Mouse (Mus musculus): ENCODE measurements around the gene Pigk. TPM values are rescaled to one million over a fixed set of nuclear protein-coding genes. Genes with fewer than 3 reads are reported as not detected.
"Not testable (repeated sequence)": the region's sequence is repeated elsewhere in the genome, so short reads cannot be mapped to it uniquely, and the experiment has no call there.

Gene Pigk
- total RNA-seq (2021), result 10 to 100 TPM; 34.1 to 43.3 TPM

DNA sequence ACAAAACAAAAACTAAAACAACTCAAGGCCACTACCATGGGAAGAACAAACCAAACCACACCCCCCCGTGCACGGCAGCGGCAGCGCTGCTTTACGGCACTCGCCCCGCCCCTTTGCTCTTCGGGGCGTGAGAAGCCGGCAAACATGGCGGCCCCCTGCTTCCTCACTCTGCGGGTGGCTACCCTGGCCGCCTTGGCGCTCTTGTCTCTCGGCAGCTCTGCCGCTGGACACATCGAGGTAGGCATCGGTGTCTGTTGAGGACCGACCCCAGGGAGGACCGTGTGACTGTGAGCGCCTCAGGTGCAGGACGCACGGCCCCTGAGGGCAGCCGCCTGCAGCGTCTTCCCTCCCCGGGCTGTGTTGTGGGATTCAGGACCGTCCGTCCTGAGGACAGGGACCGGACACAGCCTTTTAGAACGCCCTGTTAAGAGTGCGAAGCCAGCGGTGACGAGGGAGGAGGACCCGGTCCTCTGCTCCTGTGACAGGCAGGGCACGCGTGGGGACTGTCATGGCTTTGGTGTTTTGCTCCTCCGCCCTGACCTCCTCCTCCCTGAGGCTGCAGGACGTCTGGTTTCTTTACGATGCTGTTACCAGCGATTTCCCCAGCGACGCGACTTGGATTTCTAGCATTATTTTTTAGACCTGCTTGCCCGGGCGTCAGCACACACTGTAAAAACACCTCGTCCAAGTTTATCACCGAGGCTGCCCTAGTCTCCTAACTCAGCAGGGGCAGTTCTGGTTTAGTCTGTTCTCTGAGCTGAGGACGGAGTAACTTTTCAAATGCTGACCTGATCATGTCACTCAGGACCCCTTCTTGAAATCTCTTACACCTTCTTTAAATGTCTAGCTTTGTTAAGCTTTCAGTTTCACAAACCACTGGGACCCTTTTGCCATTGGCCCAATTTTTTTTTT is at the start of gene Pigk:
Pigk (plus strand) TSS at position 110 of the 912 bp plus-strand sequence.
- intact Hi-C loops (cut with DNase I), result no loop called here
- peak; percentile 91 for DNase-seq

DNA sequence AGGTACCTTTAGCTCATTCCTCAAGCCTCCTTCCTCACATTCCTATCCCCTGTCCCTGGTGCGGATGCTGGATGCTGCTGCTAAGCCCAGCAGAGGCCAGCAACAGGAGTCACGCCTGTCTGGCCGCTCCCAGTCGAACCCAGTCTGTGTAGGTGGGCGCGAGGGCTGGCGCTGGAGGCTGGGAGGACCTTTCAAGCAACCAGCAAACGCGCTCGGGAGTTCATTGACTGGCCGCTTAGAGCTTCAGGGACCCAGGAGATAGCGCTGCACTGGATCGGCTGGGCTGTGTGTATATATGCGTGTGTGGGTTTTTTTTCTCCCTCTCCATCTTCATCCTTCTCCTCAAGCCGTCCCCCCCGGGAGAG is 46.9 kb upstream of the Pigk start:
- intact Hi-C loops (cut with DNase I), result no loop called here
- DNase-seq, result peak; percentile 6

DNA sequence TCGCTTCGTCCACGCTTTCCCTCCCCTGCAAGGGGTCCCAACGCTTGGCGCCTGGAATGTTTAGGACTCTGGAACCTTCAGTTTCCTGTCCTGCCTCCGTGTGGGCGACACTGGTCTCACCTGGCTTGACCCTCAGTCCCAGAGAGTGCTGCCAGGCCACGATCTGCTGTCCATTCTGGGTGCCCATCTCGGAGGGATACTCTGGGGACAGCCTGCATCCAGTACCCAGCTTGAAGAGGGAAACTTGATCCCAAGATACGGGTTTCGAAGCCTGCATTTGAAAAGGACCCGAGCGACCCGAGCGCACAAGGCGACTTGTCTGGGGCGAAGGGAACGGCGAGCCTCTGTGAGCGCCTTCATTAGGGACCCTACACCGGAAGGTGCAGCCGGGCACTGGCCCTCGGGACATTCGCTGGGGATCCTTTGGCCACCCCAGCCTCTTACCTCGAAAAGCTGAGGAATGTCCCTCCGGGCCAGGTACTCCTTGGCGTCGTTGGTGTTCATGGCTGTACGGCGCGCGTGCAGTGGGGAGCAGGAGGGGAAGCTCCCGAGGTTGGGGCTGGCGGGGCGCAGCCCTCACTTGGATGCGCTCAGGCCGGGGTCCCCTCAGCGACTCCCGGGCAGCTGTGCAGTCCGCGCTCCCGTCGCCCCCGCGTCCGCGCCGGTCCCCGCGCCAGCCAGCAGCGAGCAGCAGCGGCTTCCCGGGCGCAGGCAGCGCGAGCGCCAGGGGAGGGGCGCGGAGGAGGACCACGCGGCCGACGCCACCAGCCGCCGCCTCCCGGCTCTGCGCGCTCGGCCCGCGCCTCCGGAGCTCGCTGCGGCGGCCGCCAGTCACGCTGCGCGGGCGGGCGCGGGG is 46.3 kb upstream of the Pigk start:
- intact Hi-C loops (cut with DNase I), result no loop called here
- peak; percentile 21 for DNase-seq

DNA sequence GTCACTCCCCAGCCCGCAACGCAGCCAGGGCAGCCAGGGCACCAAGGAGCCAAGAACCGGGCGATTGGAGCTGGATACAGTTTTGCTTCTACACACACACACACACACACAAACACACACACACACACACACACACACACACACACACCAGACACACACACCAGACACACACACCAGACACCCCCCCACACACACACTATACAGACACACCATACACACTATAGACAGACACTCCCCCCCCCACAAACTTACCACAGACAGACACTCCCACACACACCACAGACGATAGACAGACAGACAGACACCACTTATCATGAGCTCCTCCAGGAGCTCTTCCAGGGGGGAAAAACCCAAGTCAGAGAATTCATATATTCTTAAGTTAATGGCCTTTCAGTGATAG is 45.7 kb upstream of the Pigk start, which contains the start of gene Ak5:
Ak5 (minus strand) TSS at position 122 of the 400 bp plus-strand sequence.
- no peak for DNase-seq
- intact Hi-C loops (cut with DNase I), result no loop called here

DNA sequence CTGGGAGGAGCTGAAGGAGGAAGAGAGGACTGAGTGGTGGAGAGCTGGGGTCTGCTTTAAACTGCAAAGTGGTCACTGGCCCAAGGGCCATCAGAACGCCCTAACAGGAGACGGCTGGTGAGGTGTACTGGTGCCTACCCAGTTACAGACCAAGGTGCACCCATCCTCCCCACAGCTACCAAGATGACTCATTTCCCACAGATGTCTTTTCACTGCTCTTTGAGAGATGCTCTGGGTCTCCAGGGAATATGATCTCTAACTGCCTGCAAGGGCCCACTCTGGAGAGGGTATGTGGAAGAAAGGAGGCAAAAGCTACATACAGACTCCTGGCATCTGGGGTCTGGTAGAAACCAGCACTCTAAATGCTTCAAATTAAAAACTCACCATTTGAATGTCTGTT is 45.1 kb upstream of the Pigk start:
- intact Hi-C loops (cut with DNase I), result no loop called here

DNA sequence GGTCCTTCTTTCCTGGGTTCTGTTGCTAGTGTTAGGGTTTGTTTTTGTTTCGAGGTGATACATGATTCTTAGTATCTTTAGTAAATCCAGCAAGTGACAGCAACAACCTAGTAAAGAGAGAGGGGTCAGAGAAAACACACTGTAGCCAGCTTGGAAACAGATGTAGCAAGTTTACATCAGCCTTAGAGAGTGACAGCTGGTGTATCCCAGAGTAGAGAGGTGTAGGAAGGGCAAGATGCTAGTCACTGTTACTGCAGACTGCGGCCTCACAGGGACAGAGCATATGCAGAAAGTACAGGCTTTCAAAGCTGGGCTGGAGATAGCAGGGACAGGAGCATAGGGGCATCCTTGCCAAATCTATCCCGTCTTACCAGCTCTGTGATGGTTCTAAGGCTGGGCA is 44.1 kb upstream of the Pigk start:
- intact Hi-C loops (cut with DNase I), result loop anchor here (10.0 kb wide), 1 partner anchor 275 kb away; the partner anchor contains the start of gene Zzz3

More for the DNA sequence above, 45.1 kb upstream of the Pigk start:
- DNase-seq, result no peak

DNA sequence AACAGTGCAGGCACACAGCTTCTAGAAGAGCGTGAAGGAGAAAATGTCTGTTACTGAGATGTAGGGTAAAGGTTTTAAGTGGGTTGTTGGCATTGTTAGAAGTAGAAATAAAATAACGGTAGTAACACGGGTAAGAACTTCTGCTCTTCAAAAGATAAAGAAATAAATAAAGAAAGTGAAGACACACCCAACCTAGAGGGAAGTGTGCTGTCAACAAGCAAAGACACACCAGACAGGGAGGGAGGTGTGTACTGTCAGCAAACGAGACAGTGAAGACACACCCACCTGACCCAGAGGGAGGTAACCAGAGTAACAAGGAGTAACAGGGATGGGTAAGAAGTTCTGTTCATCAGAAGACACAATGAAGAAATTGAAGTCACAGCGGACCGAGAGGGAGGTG is 39.2 kb upstream of the Pigk start:
- intact Hi-C loops (cut with DNase I), result loop anchor here (10.0 kb wide), 1 partner anchor 280 kb away; the partner anchor contains the start of gene Zzz3
- DNase-seq, result no peak

More for the DNA sequence above, 44.1 kb upstream of the Pigk start:
- DNase-seq, result no peak

DNA sequence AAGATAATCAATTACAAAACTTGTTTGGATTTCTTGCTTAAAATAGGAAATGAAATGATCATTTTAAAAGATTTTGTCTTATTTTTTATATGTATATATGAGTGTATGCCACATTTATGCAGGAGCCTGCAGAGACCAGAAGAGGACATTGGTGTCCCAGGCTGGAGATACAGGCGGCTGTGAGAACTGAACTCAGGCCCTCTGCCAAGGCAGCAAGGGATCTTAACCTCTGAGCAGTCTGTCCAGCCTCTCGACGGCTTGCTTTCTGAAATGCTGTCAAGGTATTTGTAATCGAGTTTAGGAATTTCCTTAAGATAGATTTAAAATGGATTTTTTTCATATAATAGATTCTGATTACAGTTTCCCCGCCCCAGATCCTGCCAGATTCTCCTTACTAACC is 25.4 kb upstream of the Pigk start:
- DNase-seq, result no peak

DNA sequence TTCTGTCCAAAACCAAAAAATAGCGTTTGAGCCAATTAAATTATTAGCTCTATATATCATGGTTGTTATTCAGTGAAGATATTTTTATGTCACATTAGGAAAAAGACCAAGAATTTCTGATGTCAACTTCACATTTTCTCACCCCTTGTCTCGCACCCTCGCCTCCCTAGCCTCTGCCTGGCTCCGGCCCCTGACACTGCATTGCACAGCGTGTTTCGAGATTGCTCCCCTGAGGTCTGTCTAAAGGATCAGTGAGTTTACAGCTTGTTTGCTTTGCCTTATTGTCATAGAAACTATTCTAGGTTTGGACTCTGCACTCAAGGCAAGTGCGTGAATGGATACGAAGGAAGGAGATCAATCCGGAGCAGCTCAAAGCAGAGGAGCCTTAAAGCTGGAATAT is 24.8 kb upstream of the Pigk start:
- no peak for DNase-seq

More for the DNA sequence above, 25.4 kb upstream of the Pigk start:
- intact Hi-C loops (cut with DNase I), result no loop called here

DNA sequence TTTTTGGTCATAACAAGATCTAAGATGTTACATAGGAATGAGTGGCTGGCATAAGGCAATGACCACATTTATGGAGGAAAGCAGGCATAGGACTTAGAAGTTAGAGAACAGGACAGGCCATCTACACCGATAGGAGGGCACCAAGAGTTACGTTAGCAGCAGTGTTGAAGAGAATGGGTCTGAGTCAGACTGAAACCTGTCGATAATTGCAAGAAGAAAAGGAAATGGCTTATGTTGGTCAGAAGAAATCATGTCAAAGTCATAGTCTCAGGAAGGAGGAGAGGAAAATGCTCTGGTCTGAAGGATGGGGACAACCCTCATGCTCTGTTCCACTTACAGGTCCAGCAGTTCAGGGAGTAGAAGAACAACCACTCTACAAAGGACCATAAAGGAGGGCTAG is 18.9 kb upstream of the Pigk start:
- intact Hi-C loops (cut with DNase I), result no loop called here
- DNase-seq, result no peak

More for the DNA sequence above, 24.8 kb upstream of the Pigk start:
- intact Hi-C loops (cut with DNase I), result no loop called here

DNA sequence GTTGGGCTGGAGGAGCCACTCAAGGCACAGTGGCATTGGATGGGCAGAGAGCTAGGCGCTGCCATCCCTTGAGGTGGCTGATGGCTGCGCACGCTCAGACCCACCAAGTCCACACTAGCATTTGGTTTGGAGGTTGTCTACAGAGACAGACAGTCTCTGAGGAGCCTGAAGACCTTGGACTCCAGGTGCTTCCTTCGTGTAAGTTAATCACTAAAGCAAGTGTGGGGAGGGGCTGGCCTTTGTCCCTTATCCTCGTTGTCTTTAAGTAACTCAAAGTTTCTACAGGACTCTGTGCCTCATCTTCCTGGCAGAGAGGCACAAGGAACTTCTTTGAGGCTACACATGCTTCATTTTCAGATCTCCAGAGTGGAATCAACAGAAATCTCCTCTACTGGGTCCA is 15.9 kb upstream of the Pigk start:
- intact Hi-C loops (cut with DNase I), result no loop called here
- no peak for DNase-seq

DNA sequence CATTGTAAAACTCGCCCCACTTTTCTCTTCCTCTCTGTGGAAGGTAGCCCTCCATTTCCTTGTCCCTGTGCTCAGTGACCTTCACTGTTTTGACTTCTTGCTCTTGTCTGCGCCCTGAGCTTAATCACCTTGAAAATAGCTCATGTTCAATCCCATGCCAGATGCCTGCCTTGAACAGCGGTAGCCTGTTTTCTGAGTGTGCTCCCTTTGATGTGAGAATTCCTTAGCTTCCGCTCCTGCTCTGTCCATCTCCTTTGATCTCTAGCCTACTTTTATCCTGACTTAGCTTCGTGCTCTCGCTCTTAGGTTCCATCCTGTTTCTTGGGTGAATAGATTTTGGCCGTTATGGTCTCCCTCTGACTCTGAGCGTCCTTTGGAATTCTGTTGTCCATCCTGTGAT is 14.6 kb upstream of the Pigk start:
- intact Hi-C loops (cut with DNase I), result no loop called here
- DNase-seq, result no peak

DNA sequence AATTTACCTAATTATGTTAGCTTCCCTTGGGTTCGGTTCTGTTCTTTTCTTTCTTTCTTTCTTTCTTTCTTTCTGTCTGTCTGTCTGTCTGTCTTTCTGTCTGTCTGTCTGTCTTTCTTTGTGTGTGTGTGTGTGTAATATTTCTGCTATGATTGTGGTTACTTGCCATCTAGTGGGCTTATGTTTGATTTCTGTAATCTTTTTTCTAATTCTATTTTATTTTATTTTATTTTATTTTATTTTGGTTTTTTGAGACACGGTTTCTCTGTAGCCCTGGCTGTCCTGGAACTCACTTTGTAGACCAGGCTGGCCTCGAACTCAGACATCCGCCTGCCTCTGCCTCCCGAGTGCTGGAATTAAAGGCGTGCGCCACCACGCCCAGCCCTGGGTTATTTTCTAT is 12.4 kb upstream of the Pigk start:
- DNase-seq; intact Hi-C loops (cut with DNase I): not testable (repeated sequence)

DNA sequence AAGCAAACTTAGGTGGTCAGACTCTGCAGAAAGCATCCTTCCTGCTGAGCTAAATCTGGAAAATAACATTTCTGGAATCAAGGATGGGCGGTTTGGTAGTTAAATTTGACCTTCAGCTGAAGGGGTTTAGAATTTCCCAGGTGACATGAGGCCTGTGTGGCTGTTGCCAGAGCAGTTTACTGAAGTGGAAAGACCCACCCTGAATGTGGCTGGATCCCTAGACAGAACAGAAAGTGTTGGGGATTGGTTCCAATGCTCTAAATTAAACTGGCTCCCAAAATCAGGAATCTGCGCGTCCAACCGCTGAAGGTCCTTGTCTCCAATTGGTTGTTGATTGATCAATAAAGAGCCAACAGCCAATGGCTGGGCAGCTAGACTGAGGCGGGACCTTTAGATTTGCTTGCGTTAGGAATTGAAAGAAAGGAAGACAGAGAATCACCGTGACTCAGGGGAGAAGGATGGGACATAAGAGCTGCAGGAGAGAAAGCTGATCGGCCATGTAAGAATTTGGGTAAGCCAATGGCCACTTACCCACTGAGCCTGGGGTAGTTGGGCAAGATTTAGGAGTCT is 11.5 kb upstream of the Pigk start:
- no peak for DNase-seq
- intact Hi-C loops (cut with DNase I), result no loop called here

DNA sequence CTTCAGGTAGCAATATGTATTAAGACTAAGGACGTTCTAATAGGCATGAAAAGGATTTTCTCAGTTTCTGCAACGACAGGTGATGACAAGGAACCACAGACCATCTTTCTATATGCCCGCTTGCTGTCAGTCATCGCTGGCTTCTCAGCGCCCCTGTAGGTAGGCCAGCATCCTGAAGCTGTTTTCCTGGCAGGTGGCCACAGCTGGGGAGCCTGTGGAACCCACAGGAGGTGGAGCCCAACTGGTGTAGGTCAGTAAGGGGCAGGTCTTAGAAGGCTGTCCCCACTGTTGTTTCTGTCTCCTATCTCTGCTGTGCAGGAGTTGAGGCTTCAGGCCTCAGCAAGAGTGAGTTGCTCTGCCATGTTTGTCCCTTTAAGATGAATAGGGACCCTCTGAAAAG is 8.1 kb upstream of the Pigk start:
- intact Hi-C loops (cut with DNase I), result no loop called here
- no peak for DNase-seq

DNA sequence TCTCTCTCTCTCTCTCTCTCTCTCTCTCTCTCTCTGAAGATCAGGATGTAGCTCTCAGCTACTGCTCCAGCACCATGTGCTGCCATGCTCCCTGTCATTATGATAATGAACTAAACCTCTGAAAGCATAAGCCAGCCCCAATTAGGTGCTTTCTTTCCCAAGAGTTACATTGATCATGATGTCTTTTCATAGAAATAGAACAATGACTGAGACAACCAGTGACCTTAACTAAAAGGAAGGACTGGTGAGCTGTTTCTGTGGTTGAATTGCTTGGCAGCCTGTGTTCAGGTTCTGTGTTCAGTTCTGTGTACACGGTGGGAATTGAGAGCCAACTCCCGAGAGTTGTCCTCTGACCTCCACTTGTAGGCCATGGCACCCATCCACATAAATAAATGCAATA is 7.0 kb upstream of the Pigk start:
- intact Hi-C loops (cut with DNase I), result no loop called here
- no peak for DNase-seq

DNA sequence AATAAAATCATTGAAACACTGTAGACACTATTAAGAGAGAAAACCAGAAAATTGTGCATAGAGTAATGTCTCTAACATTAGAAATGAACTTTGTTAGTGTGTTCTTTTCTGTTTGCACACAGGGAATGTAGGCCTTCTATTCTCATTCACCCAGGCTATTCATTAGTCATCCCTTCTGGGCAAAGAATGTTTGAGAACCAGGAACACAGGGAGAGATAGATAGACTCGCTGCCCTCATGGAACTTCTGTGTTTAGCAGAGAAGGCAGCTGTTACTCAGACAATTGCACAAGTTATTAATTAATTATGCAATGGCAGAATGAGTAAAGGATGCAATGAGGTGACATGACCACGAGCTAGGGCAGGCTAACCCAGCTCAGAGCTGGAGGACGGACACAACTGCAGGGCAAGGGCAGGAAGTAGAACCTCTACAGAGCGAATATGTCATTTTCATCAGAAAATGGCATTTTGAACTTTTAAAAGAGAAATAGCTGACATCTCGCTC is 6.5 kb upstream of the Pigk start:
- no peak for DNase-seq
- intact Hi-C loops (cut with DNase I), result no loop called here

DNA sequence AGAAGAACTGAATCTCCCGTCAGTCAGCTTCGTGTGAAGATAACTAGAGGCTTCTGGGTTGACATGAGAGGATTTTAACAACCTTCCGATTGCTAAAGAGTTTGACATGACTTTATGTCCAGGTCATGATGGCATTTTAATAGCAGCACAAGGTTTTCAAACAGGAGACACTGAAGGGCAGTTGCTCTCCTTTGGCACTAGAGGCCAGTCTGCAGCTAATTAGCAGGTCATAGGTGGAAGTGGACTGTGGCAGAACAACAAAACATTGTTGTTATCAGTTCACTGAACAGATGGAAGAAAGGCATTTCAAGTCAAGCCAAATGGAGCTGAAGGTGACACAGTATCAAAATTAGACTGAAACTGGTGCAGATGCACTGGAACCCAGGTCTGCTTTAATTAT is 4.0 kb upstream of the Pigk start:
- intact Hi-C loops (cut with DNase I), result no loop called here
- DNase-seq, result no peak

DNA sequence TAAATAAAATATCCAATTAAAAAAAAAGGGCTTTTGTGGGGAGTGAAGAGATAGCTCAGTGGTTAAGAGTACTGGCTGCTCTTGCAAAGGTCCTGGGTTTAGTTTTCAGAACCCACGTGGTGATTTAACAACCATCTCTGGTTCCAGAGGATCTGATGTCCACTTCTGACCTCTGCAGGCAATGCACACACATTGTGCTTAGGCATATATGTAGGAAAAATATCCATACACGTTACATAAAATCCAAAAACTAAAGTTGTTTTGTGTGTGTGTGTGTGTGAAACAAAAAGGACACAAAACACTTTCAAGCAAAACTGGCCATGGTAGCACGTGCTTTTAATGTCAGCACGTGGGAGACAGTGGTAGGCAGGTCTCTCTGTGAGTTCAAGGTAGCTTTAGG is 943 bp upstream of the Pigk start:
- no peak for DNase-seq
- intact Hi-C loops (cut with DNase I), result no loop called here

DNA sequence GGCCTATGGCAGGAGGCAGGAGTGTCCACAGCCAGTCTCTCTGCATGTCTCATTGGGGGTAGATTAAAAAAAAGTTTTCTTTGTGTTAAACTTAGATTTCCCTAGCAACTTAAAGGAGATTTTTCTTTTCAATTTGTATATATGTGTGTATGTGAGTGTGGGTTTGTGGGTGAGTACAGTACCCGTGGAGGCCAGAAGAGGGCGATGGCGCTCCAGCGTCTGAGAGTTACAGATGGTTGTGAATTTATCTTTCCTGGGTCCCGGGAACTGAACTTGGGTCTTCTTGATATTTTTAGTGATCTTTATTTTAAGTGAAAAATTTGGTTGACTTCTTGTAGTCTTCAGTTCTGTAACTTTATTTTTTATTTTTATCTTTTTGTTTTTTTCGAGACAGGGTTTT is 7.4 kb downstream of the Pigk start:
- intact Hi-C loops (cut with DNase I), result no loop called here

DNA sequence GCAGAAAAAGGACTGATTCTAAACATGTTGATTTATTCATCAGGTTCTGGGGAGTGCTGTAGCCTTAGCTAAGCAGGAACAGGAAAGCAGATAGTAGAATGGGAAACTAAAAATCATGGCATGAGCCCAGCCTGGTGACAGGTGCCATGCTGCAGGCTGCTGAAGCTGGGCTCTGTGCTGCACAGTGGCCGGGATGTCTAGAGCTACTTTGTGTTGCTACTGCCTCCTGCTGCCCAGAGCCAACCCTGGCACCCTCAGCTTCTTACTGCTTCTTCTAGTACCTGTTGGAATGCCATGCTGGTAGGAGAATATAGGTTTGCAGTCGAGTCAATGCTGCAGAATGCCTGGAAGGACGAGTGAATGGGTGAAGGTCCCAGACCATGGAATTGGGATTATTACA is 8.9 kb downstream of the Pigk start:
- peak; percentile 23 for DNase-seq
- intact Hi-C loops (cut with DNase I), result no loop called here

More for the DNA sequence above, 7.4 kb downstream of the Pigk start:
- no peak for DNase-seq

Data from left cerebral cortex, postnatal 4 days (tissue).